Mouse (Mus musculus) limb, embryonic 14.5 days (tissue): ENCODE data around the gene Krt76. TPM values are rescaled to one million over a fixed set of nuclear protein-coding genes. Genes with fewer than 3 reads are reported as not detected.

ENCODE experiments used
- ATAC-seq: fragments of 200-750 bp; cut with Nextera tagmentation; 2 replicates; pipeline ENCODE4 v1.8.0; 2017; ENCODE audit warnings: low read depth, moderate number of reproducible peaks, moderate TSS enrichment; ENCODE audit not compliant: low FRiP score
- DNase-seq: peaks from one replicate; pipeline ENCODE4 v3.0.0-alpha.2; 2015; ENCODE audit warnings: low spot score
- H3K27ac ChIP-seq: fragments of 300-500 bp; sonication (generic); replicated peaks from 2 replicates; pipeline ENCODE4 v1.5.1; 2014; ENCODE audit warnings: low read depth, mild to moderate bottlenecking, low read length, moderate library complexity, mixed read lengths
- H3K27me3 ChIP-seq: fragments of 300-500 bp; sonication (generic); 2 replicates; pipeline ENCODE4 v1.6.1; 2014; ENCODE audit warnings: low read length, mixed read lengths; ENCODE audit not compliant: control insufficient read depth, insufficient read depth
- H3K36me3 ChIP-seq: fragments of 300-500 bp; sonication (generic); 2 replicates; pipeline ENCODE4 v1.6.1; 2014; ENCODE audit warnings: mild to moderate bottlenecking, low read length, moderate library complexity, mixed read lengths; ENCODE audit not compliant: control insufficient read depth, insufficient read depth
- H3K4me1 ChIP-seq: fragments of 300-500 bp; sonication (generic); 2 replicates; pipeline ENCODE4 v1.6.1; 2014; ENCODE audit warnings: antibody characterized with exemption, low read length, mixed read lengths; ENCODE audit not compliant: control insufficient read depth, insufficient read depth
- H3K4me2 ChIP-seq: fragments of 300-500 bp; sonication (generic); replicated peaks from 2 replicates; pipeline ENCODE4 v1.6.1; 2014; ENCODE audit warnings: low read depth, mild to moderate bottlenecking, low read length, moderate library complexity; ENCODE audit not compliant: severe bottlenecking
- H3K4me3 ChIP-seq: fragments of 300-500 bp; sonication (generic); replicated peaks from 2 replicates; pipeline ENCODE4 v1.5.1; 2014; ENCODE audit warnings: low read length
- H3K9ac ChIP-seq: fragments of 300-500 bp; sonication (generic); 2 replicates; pipeline ENCODE4 v1.6.1; 2014; ENCODE audit warnings: mild to moderate bottlenecking, low read depth, low read length, moderate library complexity; ENCODE audit not compliant: severe bottlenecking
- H3K9me3 ChIP-seq: fragments of 300-500 bp; sonication (generic); 2 replicates; pipeline ENCODE4 v1.6.1; 2016; ENCODE audit warnings: low read length; ENCODE audit not compliant: control insufficient read depth
- POLR2A ChIP-seq: fragments of 200-500 bp; IDR thresholded peaks from 2 replicates; pipeline ENCODE4 v1.8.0; 2012; ENCODE audit warnings: inconsistent platforms, mild to moderate bottlenecking, moderate library complexity, borderline replicate concordance; ENCODE audit not compliant: insufficient read depth, insufficient read length; ENCODE audit errors: extremely low read depth
- WGBS: fragments of 180-500 bp; shearing (Covaris S2); extraction: QIAGEN DNeasy Blood & Tissue Kit; methylation state at CpG from one replicate; pipeline ENCODE4 v1.1.7; 2014; 5-methylcytosine and 5-hydroxymethylcytosine counted together
- polyA plus RNA-seq, 2 experiments: library from polyadenylated mRNA; depleted of rRNA in 1 of 2; stranded (reverse) in 1 of 2; unstranded in 1 of 2; fragments of >200 nt; fragmentation: Nextera tagmentation in 1 of 2; extraction: Ambion mirVana in 1 of 2; gene quantifications; 2 replicates each; pipeline versions ENCODE4 v1.2.1 to v1.2.3; 2012 to 2014

Krt76 gene
- polyA plus RNA-seq, 2 experiments = not detected

- TF ChIP-seq POLR2A = no peak
Observed at GRCm38 (mm10) chr15:101922296-101922695, 29.6 kb upstream of the Krt76 start.

GRCm38 (mm10) chr15:101916072-101916471 is 23.4 kb upstream of the Krt76 start:
- ATAC-seq (no peak), DNase-seq (no peak)
- H3K27me3 ChIP-seq = no peaks in the 10 kb centered on the region
- no peak for TF ChIP-seq POLR2A
- H3K36me3 ChIP-seq = no peaks in the 10 kb centered on the region
- no peaks in the 10 kb centered on the region for H3K4me1 ChIP-seq
- no peak overlapping the region for H3K27ac ChIP-seq
- H3K9ac ChIP-seq = no peak overlapping the region
- no peaks in the 10 kb centered on the region for H3K9me3 ChIP-seq
- H3K4me2 ChIP-seq = no peak overlapping the region
- no peak overlapping the region for H3K4me3 ChIP-seq
- 70% methylated on average over 2 of the region's 2 CpGs for WGBS

More at GRCm38 (mm10) chr15:101922296-101922695, 29.6 kb upstream of the Krt76 start:
- Histone ChIP-seq H3K36me3 (no peaks in the 10 kb centered on the region), H3K4me1 (no peaks in the 10 kb centered on the region), H3K27me3 (no peaks in the 10 kb centered on the region), H3K9ac (no peak overlapping the region), H3K27ac (no peak overlapping the region), H3K9me3 (no peaks in the 10 kb centered on the region), H3K4me3 (no peak overlapping the region), H3K4me2 (no peak overlapping the region)
- no peak for ATAC-seq
- 85% methylated on average over 2 of the region's 2 CpGs for WGBS
- no peak for DNase-seq

- ATAC-seq (no peak), DNase-seq (no peak)
- no peak overlapping the region for H3K9ac ChIP-seq
- no peak overlapping the region for H3K27ac ChIP-seq
- WGBS = 88% methylated on average over 5 of the region's 5 CpGs
- H3K9me3 ChIP-seq = no peaks in the 10 kb centered on the region
- no peak overlapping the region for H3K4me2 ChIP-seq
- no peaks in the 10 kb centered on the region for H3K36me3 ChIP-seq
- TF ChIP-seq POLR2A = no peak
- H3K27me3 ChIP-seq = no peaks in the 10 kb centered on the region
- no peak overlapping the region for H3K4me3 ChIP-seq
- no peaks in the 10 kb centered on the region for H3K4me1 ChIP-seq
Observed at GRCm38 (mm10) chr15:101904849-101905248, 12.1 kb upstream of the Krt76 start.

- no peaks in the 10 kb centered on the region for H3K27me3 ChIP-seq
- no peaks in the 10 kb centered on the region for H3K36me3 ChIP-seq
- no peak overlapping the region for H3K27ac ChIP-seq
- H3K9ac ChIP-seq = no peak overlapping the region
- H3K4me2 ChIP-seq = no peak overlapping the region
- no peak for ATAC-seq
- TF ChIP-seq POLR2A = no peak
- no peak for DNase-seq
- no peak overlapping the region for H3K4me3 ChIP-seq
- WGBS = 54% methylated on average over 12 of the region's 12 CpGs
- H3K4me1 ChIP-seq = no peaks in the 10 kb centered on the region
- no peaks in the 10 kb centered on the region for H3K9me3 ChIP-seq
Observed at GRCm38 (mm10) chr15:101902171-101903149, 9.7 kb upstream of the Krt76 start.

GRCm38 (mm10) chr15:101895216-101895615 is 2.5 kb upstream of the Krt76 start:
- 89% methylated on average over 4 of the region's 4 CpGs for WGBS

More at GRCm38 (mm10) chr15:101895216-101895615, 2.5 kb upstream of the Krt76 start:
- no peak for DNase-seq
- H3K4me2 ChIP-seq = no peak overlapping the region
- H3K4me3 ChIP-seq = no peak overlapping the region
- no peak for TF ChIP-seq POLR2A
- H3K4me1 ChIP-seq = no peaks in the 10 kb centered on the region
- H3K27ac ChIP-seq = no peak overlapping the region
- no peak overlapping the region for H3K9ac ChIP-seq
- no peaks in the 10 kb centered on the region for H3K36me3 ChIP-seq
- H3K9me3 ChIP-seq = no peaks in the 10 kb centered on the region
- H3K27me3 ChIP-seq = no peaks in the 10 kb centered on the region
- no peak for ATAC-seq
